Mouse (Mus musculus) stomach, embryonic 14.5 days (tissue): ENCODE results near the gene Kcnip1. TPM values are rescaled to one million over a fixed set of nuclear protein-coding genes. Genes with fewer than 3 reads are reported as not detected.

ENCODE experiments used
- ATAC-seq: fragments of 200-750 bp; cut with Nextera tagmentation; 2 replicates; pipeline ENCODE4 v1.8.0; 2017; ENCODE audit warnings: low read depth, moderate TSS enrichment; ENCODE audit not compliant: insufficient number of reproducible peaks, insufficient read depth, low FRiP score
- H3K27ac ChIP-seq: fragments of 300-500 bp; sonication (generic); 2 replicates; pipeline ENCODE4 v1.5.1; 2014; ENCODE audit warnings: mild to moderate bottlenecking, low read length, moderate library complexity, mixed read lengths
- H3K27me3 ChIP-seq: fragments of 300-500 bp; sonication (generic); 2 replicates; pipeline ENCODE4 v1.6.1; 2014; ENCODE audit warnings: low read length, control low read depth, mixed read lengths; ENCODE audit not compliant: control insufficient read depth, insufficient read depth
- H3K36me3 ChIP-seq: fragments of 300-500 bp; sonication (generic); 2 replicates; pipeline ENCODE4 v1.6.1; 2014; ENCODE audit warnings: mild to moderate bottlenecking, control low read depth, low read length, moderate library complexity, mixed read lengths; ENCODE audit not compliant: control insufficient read depth, insufficient read depth
- H3K4me1 ChIP-seq: fragments of 300-500 bp; sonication (generic); 2 replicates; pipeline ENCODE4 v1.6.1; 2014; ENCODE audit warnings: low read length, control low read depth, mixed read lengths; ENCODE audit not compliant: control insufficient read depth, insufficient read depth
- H3K4me2 ChIP-seq: fragments of 300-500 bp; sonication (generic); replicated peaks from 2 replicates; pipeline ENCODE4 v1.6.1; 2014; ENCODE audit warnings: low read depth, low read length, control low read depth
- H3K4me3 ChIP-seq: fragments of 300-500 bp; sonication (generic); 2 replicates; pipeline ENCODE4 v1.5.1; 2014; ENCODE audit warnings: low read depth, low read length, control low read depth
- H3K9ac ChIP-seq: fragments of 300-500 bp; sonication (generic); replicated peaks from 2 replicates; pipeline ENCODE4 v1.6.1; 2014; ENCODE audit warnings: low read depth, mild to moderate bottlenecking, control low read depth, low read length, moderate library complexity, mixed read lengths
- H3K9me3 ChIP-seq: fragments of 300-500 bp; sonication (generic); 2 replicates; pipeline ENCODE4 v1.6.1; 2016; ENCODE audit warnings: low read depth, low read length, control low read depth; ENCODE audit not compliant: control insufficient read depth
- WGBS: fragments of 180-500 bp; shearing (Covaris S2); extraction: QIAGEN DNeasy Blood & Tissue Kit; methylation state at CpG from one replicate; pipeline ENCODE4 v1.1.7; 2014; 5-methylcytosine and 5-hydroxymethylcytosine counted together
- polyA plus RNA-seq: library from polyadenylated mRNA; unstranded; fragments of >200 nt; fragmentation: Nextera tagmentation; extraction: Ambion mirVana; gene quantifications from 2 replicates; pipeline ENCODE4 v1.2.1, GENCODE M21; 2014

Gene Kcnip1
- polyA plus RNA-seq, 1 experiment from 2014 or later: 11.1 TPM

DNA sequence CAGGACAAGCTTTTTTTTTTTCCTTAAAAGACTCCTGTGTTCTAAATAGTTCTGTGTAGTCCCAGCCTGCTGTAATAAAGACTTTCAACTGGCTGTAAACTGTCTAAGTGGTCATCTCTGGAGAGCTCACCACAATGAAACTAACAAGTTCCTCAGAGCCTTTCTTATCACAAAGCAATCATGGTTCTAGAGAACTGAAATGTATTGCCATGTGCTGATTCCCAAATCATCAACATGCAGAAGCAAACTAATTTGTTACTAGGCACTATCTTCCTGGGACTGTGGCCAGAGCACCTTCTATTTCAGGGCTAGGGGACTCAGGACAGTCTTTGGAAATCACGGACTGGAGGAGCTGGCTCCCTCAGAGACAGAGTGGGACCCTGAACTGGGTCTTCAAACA, 49.4 kb downstream of the Kcnip1 start:
- H3K4me3 ChIP-seq: no peak overlapping the region
- no peak overlapping the region for H3K9ac ChIP-seq
- no peak overlapping the region for H3K4me2 ChIP-seq
- 74% methylated on average over 1 of the region's 1 CpGs for WGBS
- no peak overlapping the region for H3K27ac ChIP-seq
- no peaks in the 10 kb centered on the region for H3K27me3 ChIP-seq
- H3K9me3 ChIP-seq: no peaks in the 10 kb centered on the region
- ATAC-seq: no peak
- no peaks in the 10 kb centered on the region for H3K4me1 ChIP-seq
- H3K36me3 ChIP-seq: no peaks in the 10 kb centered on the region

DNA sequence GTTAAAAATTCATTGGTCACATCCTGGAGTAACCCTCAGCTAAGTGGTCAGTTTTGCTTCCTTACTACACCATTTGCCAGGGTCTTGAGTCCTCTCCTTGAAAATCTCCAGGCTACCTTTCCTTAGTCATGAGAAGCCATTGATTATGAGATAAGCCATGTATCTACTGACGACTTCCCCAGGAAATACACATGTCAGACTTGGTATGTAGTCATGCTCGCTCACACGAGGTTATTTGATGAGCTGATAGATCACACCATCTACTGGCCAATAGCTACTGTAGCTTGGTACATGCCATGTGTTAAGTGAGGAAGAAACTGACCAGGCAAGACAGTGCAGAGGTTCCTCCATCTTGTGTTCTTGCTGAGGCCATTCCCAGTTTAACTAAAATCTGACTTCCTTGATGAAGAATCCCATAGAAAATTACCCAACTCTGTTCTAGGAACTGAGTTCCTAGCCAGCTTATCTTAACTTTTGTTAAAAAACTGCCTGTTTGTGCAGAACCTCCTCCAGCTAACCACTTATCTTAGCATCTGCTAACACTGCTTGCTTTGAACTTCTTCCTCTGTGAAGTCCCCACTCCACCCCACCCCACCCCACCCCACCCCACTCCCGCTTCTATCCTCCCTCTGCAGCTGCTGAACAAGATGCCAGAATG, 53.4 kb downstream of the Kcnip1 start:
- H3K9ac ChIP-seq: no peak overlapping the region
- no peaks in the 10 kb centered on the region for H3K27me3 ChIP-seq
- no peaks in the 10 kb centered on the region for H3K36me3 ChIP-seq
- H3K4me1 ChIP-seq: no peaks in the 10 kb centered on the region
- H3K4me2 ChIP-seq: no peak overlapping the region
- H3K4me3 ChIP-seq: no peak overlapping the region
- H3K27ac ChIP-seq: no peak overlapping the region
- 72% methylated on average over 4 of the region's 4 CpGs for WGBS
- no peaks in the 10 kb centered on the region for H3K9me3 ChIP-seq
- ATAC-seq: no peak

DNA sequence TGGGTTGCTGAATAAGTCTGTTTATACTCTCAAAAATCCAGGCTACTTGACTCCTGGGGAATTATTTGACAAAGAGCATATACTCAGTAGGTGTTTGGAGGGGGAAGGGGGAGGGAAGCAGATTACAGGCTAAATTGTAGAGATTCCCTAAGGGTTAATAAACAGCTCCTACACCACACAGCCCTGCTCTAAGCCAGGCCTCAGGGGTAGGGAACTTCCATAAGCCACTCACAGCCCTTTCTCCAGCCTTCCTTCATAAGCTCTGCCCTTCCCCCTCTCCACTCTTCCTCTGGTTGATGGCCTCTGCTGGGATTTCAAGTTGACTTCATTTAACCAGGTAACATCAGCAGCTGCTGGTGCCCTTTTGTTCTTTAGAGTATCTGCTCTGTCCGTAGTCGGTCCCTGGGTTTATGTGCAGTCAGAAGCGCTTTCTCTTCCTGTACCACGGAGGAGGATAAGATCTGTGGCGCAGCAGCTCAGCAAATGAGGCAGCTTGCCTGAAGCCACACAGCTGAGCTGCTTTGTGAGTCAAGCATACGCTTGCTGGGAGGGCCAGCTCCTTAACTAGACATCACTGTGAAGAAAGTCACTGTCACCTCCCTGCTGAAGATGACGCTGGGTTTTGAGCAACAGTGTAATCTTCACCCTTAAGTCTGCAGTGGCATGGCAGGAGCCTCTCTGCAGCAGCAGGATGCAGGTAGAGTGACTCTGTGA, 54.2 kb downstream of the Kcnip1 start:
- Histone ChIP-seq H3K4me1 (no peaks in the 10 kb centered on the region), H3K4me2 (no peak overlapping the region), H3K27ac (no peak overlapping the region), H3K36me3 (no peaks in the 10 kb centered on the region), H3K9ac (no peak overlapping the region), H3K9me3 (no peaks in the 10 kb centered on the region), H3K4me3 (no peak overlapping the region), H3K27me3 (no peaks in the 10 kb centered on the region)
- no peak for ATAC-seq
- 56% methylated on average over 7 of the region's 7 CpGs for WGBS

DNA sequence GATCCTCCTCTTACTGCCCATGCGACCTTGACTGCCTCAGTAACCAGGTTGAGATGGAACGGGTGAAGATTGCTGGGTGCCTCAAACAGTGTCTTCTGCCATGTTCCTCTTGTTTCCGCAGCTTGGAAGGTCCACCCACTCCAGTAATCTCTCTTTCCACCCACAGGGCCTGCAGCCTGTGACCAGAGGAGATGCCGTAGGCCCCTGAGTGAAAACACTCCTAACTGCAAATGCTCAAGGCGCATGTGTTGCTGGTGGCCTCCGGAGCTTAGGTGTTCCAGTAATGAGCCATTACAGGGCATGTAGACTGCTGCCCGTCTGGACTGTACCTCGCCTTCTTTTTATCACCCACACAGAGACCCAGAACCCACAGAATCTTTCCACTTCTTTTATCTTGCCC, 55.3 kb downstream of the Kcnip1 start:
- Histone ChIP-seq H3K4me3 (no peak overlapping the region), H3K9me3 (no peaks in the 10 kb centered on the region), H3K4me1 (no peaks in the 10 kb centered on the region), H3K27ac (no peak overlapping the region), H3K27me3 (no peaks in the 10 kb centered on the region), H3K36me3 (no peaks in the 10 kb centered on the region), H3K9ac (no peak overlapping the region), H3K4me2 (no peak overlapping the region)
- no peak for ATAC-seq
- WGBS: 80% methylated on average over 8 of the region's 8 CpGs

DNA sequence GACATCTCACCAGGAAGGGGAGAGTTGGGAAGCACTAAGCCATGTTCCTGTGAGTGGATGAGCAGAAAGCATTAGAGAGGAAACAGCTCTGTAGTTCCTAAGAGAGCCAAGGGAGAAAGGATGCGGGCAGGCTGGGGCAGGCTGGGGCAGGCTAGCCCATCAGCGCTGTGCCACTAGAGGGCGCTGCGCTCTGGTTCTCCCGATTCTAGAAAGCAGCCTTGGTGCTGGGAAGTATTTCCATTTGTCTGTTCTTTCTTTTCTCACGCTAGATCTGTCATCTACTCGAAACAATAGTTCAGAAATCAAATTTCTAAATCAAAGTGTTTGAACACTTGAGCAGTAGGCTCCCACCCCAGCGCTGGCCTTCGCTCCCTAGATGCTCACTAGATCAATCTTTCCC, 58.7 kb downstream of the Kcnip1 start:
- 0 out of 2 replicates have a peak, but pooled peaks cover 3% of the 10 kb centered on the region for H3K4me1 ChIP-seq
- no peaks in the 10 kb centered on the region for H3K36me3 ChIP-seq
- no peaks in the 10 kb centered on the region for H3K27me3 ChIP-seq
- H3K4me2 ChIP-seq: no peak overlapping the region
- H3K9ac ChIP-seq: no peak overlapping the region
- no peaks in the 10 kb centered on the region for H3K9me3 ChIP-seq
- ATAC-seq: no peak
- WGBS: 60% methylated on average over 9 of the region's 9 CpGs
- no peak overlapping the region for H3K4me3 ChIP-seq
- H3K27ac ChIP-seq: no peak overlapping the region

DNA sequence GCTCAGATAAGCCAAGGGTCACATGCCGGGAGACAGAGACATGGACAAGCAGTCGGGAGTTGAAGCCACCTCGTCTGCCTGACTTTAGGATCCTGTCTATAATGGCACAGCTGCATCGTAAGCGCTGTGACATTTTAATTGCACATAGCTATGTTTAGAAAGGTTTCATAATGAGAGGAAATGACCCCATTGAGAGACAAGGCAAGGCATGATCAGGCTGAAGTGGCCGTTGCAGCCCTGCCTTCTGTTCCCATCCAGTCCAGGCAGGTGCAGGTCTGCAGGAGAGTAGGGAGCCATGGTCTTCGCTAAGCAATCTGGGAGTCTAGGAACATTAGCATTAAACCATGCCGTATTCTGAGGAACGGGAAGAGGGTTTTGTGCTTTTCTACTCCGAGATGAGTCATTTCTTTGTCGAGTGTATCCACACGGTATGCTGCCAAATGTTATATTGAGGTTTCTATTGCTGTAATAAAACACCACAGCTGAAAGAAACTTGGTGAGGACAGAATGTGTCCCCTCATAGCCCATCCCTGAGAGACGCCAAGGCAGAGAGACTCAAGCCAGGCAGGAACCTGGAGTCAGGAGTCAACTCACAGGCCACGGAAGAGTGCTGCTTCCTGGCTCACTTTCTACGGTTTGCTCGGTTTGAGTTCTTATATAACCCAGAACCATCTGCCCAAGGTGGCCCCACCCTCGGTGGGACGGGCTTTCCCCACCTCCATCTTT, 60.4 kb downstream of the Kcnip1 start:
- no peak for ATAC-seq
- no peak overlapping the region for H3K4me3 ChIP-seq
- no peak overlapping the region for H3K27ac ChIP-seq
- WGBS: 52% methylated on average over 18 of the region's 18 CpGs
- H3K9ac ChIP-seq: no peak overlapping the region
- no peaks in the 10 kb centered on the region for H3K9me3 ChIP-seq
- 0 out of 2 replicates have a peak, but pooled peaks cover 3% of the 10 kb centered on the region for H3K4me1 ChIP-seq
- 0 out of 2 replicates have a peak overlapping the region, but pooled peaks have one; percentile 2 for H3K4me2 ChIP-seq
- no peaks in the 10 kb centered on the region for H3K27me3 ChIP-seq
- no peaks in the 10 kb centered on the region for H3K36me3 ChIP-seq

DNA sequence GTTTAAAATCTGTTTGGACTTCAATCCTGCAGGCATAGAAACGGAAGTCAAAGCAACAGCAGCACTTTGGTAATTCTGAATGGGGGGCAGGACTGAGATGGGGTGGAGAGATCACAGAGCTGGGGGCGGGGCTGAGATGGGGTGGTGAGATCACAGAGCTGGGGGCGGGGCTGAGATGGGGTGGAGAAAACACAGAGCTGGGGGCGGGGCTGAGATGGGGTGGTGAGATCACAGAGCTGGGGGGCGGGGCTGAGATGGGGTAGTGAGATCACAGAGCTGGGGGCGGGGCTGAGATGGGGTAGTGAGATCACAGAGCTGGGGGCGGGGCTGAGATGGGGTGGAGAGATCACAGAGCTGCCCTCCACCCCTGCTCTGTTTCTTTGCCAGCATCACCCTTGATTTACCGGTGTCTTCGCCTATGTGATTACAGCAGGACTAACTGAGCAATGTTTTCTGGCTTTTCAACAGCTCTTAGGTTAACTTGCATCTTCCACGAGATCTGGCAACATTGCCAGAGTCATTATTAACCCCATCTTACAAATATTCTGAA, 61.0 kb downstream of the Kcnip1 start:
- Histone ChIP-seq H3K4me3 (no peak overlapping the region), H3K4me1 (0 out of 2 replicates have a peak, but pooled peaks cover 7% of the 10 kb centered on the region), H3K36me3 (no peaks in the 10 kb centered on the region), H3K27ac (no peak overlapping the region), H3K4me2 (0 out of 2 replicates have a peak overlapping the region, but pooled peaks have one; percentile 2), H3K9me3 (no peaks in the 10 kb centered on the region), H3K27me3 (no peaks in the 10 kb centered on the region), H3K9ac (no peak overlapping the region)
- no peak for ATAC-seq
- WGBS: 12% methylated on average over 10 of the region's 10 CpGs

DNA sequence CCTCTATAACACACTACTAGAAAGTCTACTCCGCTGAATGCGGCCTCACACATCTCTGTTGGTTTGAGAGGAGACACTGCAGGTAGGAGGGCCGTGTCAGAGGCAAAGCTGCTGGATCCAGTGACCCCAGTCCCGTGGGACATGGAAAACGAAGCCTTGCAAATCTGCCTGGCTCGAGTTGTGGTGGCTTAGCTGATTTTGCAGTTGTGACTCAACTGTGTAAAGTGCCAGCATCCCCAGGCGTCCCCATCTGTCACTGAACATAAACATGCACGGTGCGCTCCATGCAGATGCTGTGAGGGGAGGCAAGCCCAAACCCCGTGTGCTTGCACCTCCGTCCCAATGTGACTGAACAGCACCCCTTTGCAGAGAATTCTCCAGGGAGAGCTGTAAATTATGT, 63.5 kb downstream of the Kcnip1 start:
- no peak overlapping the region for H3K9ac ChIP-seq
- ATAC-seq: no peak

More for the DNA sequence above, 63.5 kb downstream of the Kcnip1 start:
- 69% methylated on average over 11 of the region's 11 CpGs for WGBS
- Histone ChIP-seq H3K4me3 (no peak overlapping the region), H3K27ac (no peak overlapping the region), H3K27me3 (no peaks in the 10 kb centered on the region), H3K4me2 (no peak overlapping the region), H3K4me1 (0 out of 2 replicates have a peak, but pooled peaks cover 9% of the 10 kb centered on the region), H3K9me3 (no peaks in the 10 kb centered on the region), H3K36me3 (no peaks in the 10 kb centered on the region)
